Mouse (Mus musculus) heart, adult 8-10 months (tissue): ENCODE measurements around the gene Myrfl. TPM values are rescaled to one million over a fixed set of nuclear protein-coding genes. Genes with fewer than 3 reads are reported as not detected.

Experiments
- total RNA-seq, 4 experiments: library from RNA; stranded (reverse); gene quantifications; 2 replicates each; pipeline ENCODE4 v1.2.4; 2022

Gene Myrfl
- total RNA-seq, 4 experiments from 2014 or later = 0.50 to 2.0 (median 1.2) TPM

Other genes starting within 250 kb of the Myrfl start
- 100 to 1,000 TPM in 3 of 4 experiments, 10 to 100 TPM in 1; 87.9 to 107 (median 103) TPM for gene Rab3ip, start 53.9 kb upstream of the Myrfl start, total RNA-seq
- not detected for gene Gm10271, start 75.7 kb upstream of the Myrfl start, total RNA-seq
- 1 to 10 TPM; 7.1 to 8.0 (median 7.4) TPM for gene Best3, start 89.4 kb upstream of the Myrfl start, total RNA-seq
- 100 to 1,000 TPM; 159 to 208 (median 180) TPM for gene Lrrc10, start 148.4 kb upstream of the Myrfl start, total RNA-seq
- gene Cct2, start 166.9 kb upstream of the Myrfl start, total RNA-seq = 100 to 1,000 TPM; 108 to 128 (median 121) TPM